Mouse (Mus musculus) limb, embryonic 14.5 days (tissue): Measurements from ENCODE around the gene Ilf3. TPM values are rescaled to one million over a fixed set of nuclear protein-coding genes. Genes with fewer than 3 reads are reported as not detected.

Experiments used
- ATAC-seq: fragments of 200-750 bp; cut with Nextera tagmentation; 2 replicates; pipeline ENCODE4 v1.8.0; 2017; ENCODE audit warnings: low read depth, moderate number of reproducible peaks, moderate TSS enrichment; ENCODE audit not compliant: low FRiP score
- DNase-seq: peaks from one replicate; pipeline ENCODE4 v3.0.0-alpha.2; 2015; ENCODE audit warnings: low spot score
- H3K27ac ChIP-seq: fragments of 300-500 bp; sonication (generic); replicated peaks from 2 replicates; pipeline ENCODE4 v1.5.1; 2014; ENCODE audit warnings: low read depth, mild to moderate bottlenecking, low read length, moderate library complexity, mixed read lengths
- H3K27me3 ChIP-seq: fragments of 300-500 bp; sonication (generic); 2 replicates; pipeline ENCODE4 v1.6.1; 2014; ENCODE audit warnings: low read length, mixed read lengths; ENCODE audit not compliant: control insufficient read depth, insufficient read depth
- H3K36me3 ChIP-seq: fragments of 300-500 bp; sonication (generic); 2 replicates; pipeline ENCODE4 v1.6.1; 2014; ENCODE audit warnings: mild to moderate bottlenecking, low read length, moderate library complexity, mixed read lengths; ENCODE audit not compliant: control insufficient read depth, insufficient read depth
- H3K4me1 ChIP-seq: fragments of 300-500 bp; sonication (generic); 2 replicates; pipeline ENCODE4 v1.6.1; 2014; ENCODE audit warnings: antibody characterized with exemption, low read length, mixed read lengths; ENCODE audit not compliant: control insufficient read depth, insufficient read depth
- H3K4me2 ChIP-seq: fragments of 300-500 bp; sonication (generic); replicated peaks from 2 replicates; pipeline ENCODE4 v1.6.1; 2014; ENCODE audit warnings: low read depth, mild to moderate bottlenecking, low read length, moderate library complexity; ENCODE audit not compliant: severe bottlenecking
- H3K4me3 ChIP-seq: fragments of 300-500 bp; sonication (generic); replicated peaks from 2 replicates; pipeline ENCODE4 v1.5.1; 2014; ENCODE audit warnings: low read length
- H3K9ac ChIP-seq: fragments of 300-500 bp; sonication (generic); 2 replicates; pipeline ENCODE4 v1.6.1; 2014; ENCODE audit warnings: mild to moderate bottlenecking, low read depth, low read length, moderate library complexity; ENCODE audit not compliant: severe bottlenecking
- H3K9me3 ChIP-seq: fragments of 300-500 bp; sonication (generic); 2 replicates; pipeline ENCODE4 v1.6.1; 2016; ENCODE audit warnings: low read length; ENCODE audit not compliant: control insufficient read depth
- POLR2A ChIP-seq: fragments of 200-500 bp; IDR thresholded peaks from 2 replicates; pipeline ENCODE4 v1.8.0; 2012; ENCODE audit warnings: inconsistent platforms, mild to moderate bottlenecking, moderate library complexity, borderline replicate concordance; ENCODE audit not compliant: insufficient read depth, insufficient read length; ENCODE audit errors: extremely low read depth
- WGBS: fragments of 180-500 bp; shearing (Covaris S2); extraction: QIAGEN DNeasy Blood & Tissue Kit; methylation state at CpG from one replicate; pipeline ENCODE4 v1.1.7; 2014; 5-methylcytosine and 5-hydroxymethylcytosine counted together
- polyA plus RNA-seq, 2 experiments: library from polyadenylated mRNA; depleted of rRNA in 1 of 2; stranded (reverse) in 1 of 2; unstranded in 1 of 2; fragments of >200 nt; fragmentation: Nextera tagmentation in 1 of 2; extraction: Ambion mirVana in 1 of 2; gene quantifications; 2 replicates each; pipeline versions ENCODE4 v1.2.1 to v1.2.3; 2012 to 2014

Ilf3 gene
- polyA plus RNA-seq, 2 experiments: 174 to 180 TPM

GRCm38 (mm10) chr9:21449710-21450109 lies 82.0 kb downstream of the Ilf3 start:
- H3K9me3 ChIP-seq: no peaks in the 10 kb centered on the region
- no peak overlapping the region for H3K4me3 ChIP-seq
- no peaks in the 10 kb centered on the region for H3K27me3 ChIP-seq
- H3K4me2 ChIP-seq: no peak overlapping the region
- TF ChIP-seq POLR2A: no peak
- H3K4me1 ChIP-seq: no peaks in the 10 kb centered on the region
- no peak overlapping the region for H3K27ac ChIP-seq
- 0 out of 2 replicates have a peak, but pooled peaks cover 6% of the 10 kb centered on the region for H3K36me3 ChIP-seq
- H3K9ac ChIP-seq: no peak overlapping the region
- ATAC-seq (no peak), DNase-seq (no peak)
- 86% methylated on average over 2 of the region's 2 CpGs for WGBS

GRCm38 (mm10) chr9:21450270-21450669 lies 82.6 kb downstream of the Ilf3 start:
- no peak for DNase-seq
- WGBS: 76% methylated on average over 3 of the region's 3 CpGs
- Histone ChIP-seq H3K9me3 (no peaks in the 10 kb centered on the region), H3K4me2 (no peak overlapping the region), H3K36me3 (0 out of 2 replicates have a peak, but pooled peaks cover 4% of the 10 kb centered on the region), H3K27ac (no peak overlapping the region), H3K27me3 (no peaks in the 10 kb centered on the region), H3K4me1 (no peaks in the 10 kb centered on the region), H3K4me3 (no peak overlapping the region), H3K9ac (no peak overlapping the region)
- no peak for ATAC-seq
- TF ChIP-seq POLR2A: no peak

- H3K36me3 ChIP-seq: 0 out of 2 replicates have a peak, but pooled peaks cover 2% of the 10 kb centered on the region
- no peak overlapping the region for H3K4me3 ChIP-seq
- TF ChIP-seq POLR2A: no peak
- WGBS: 86% methylated on average over 8 of the region's 8 CpGs
- ATAC-seq: no peak
- no peaks in the 10 kb centered on the region for H3K27me3 ChIP-seq
- H3K4me1 ChIP-seq: no peaks in the 10 kb centered on the region
- no peak overlapping the region for H3K4me2 ChIP-seq
- no peak overlapping the region for H3K9ac ChIP-seq
- no peaks in the 10 kb centered on the region for H3K9me3 ChIP-seq
- DNase-seq: no peak
- H3K27ac ChIP-seq: no peak overlapping the region
These were observed 83.7 kb downstream of the Ilf3 start for GRCm38 (mm10) chr9:21451391-21451790.

GRCm38 (mm10) chr9:21451870-21452269 lies 84.2 kb downstream of the Ilf3 start:
- Histone ChIP-seq H3K9ac (no peak overlapping the region), H3K4me3 (no peak overlapping the region), H3K4me1 (no peaks in the 10 kb centered on the region), H3K4me2 (no peak overlapping the region), H3K36me3 (0 out of 2 replicates have a peak, but pooled peaks cover 2% of the 10 kb centered on the region), H3K27ac (no peak overlapping the region), H3K9me3 (no peaks in the 10 kb centered on the region), H3K27me3 (no peaks in the 10 kb centered on the region)
- DNase-seq: no peak
- no peak for TF ChIP-seq POLR2A
- no peak for ATAC-seq
- WGBS: 77% methylated on average over 8 of the region's 8 CpGs

- no peak for TF ChIP-seq POLR2A
- Histone ChIP-seq H3K27ac (no peak overlapping the region), H3K4me3 (no peak overlapping the region), H3K9ac (no peak overlapping the region), H3K4me1 (no peaks in the 10 kb centered on the region), H3K27me3 (no peaks in the 10 kb centered on the region), H3K9me3 (no peaks in the 10 kb centered on the region), H3K4me2 (no peak overlapping the region), H3K36me3 (peaks cover 3% of the 10 kb centered on the region; the same call in 1 of the 2 replicates)
- DNase-seq: no peak
- ATAC-seq: no peak
- 86% methylated on average over 7 of the region's 7 CpGs for WGBS
These were observed 85.3 kb downstream of the Ilf3 start for GRCm38 (mm10) chr9:21453003-21453402.

- no peaks in the 10 kb centered on the region for H3K4me1 ChIP-seq
- DNase-seq: no peak
- ATAC-seq: no peak
- peaks cover 3% of the 10 kb centered on the region; the same call in 1 of the 2 replicates for H3K36me3 ChIP-seq
- whole genome bisulfite sequencing: 87% methylated on average over 2 of the region's 2 CpGs
- no peak overlapping the region for H3K27ac ChIP-seq
- no peaks in the 10 kb centered on the region for H3K27me3 ChIP-seq
- H3K9me3 ChIP-seq: no peaks in the 10 kb centered on the region
- no peak overlapping the region for H3K4me3 ChIP-seq
- no peak overlapping the region for H3K4me2 ChIP-seq
- TF ChIP-seq POLR2A: no peak
- no peak overlapping the region for H3K9ac ChIP-seq
These were observed 85.8 kb downstream of the Ilf3 start for GRCm38 (mm10) chr9:21453459-21453858.
